Mouse (Mus musculus): Measurements from ENCODE around the gene Bnipl. TPM values are rescaled to one million over a fixed set of nuclear protein-coding genes. Genes with fewer than 3 reads are reported as not detected.

The Bnipl gene
- polyA plus RNA-seq, 1 experiment from 2014 or later: 0.23 TPM

Other genes starting within 250 kb of the Bnipl start
- 20.0 and 20.7 TPM in 2 replicates for gene Zfp687, start 235.7 kb downstream of the Bnipl start, polyA plus RNA-seq (2015; fragmentation: Nextera tagmentation; extraction: Ambion mirVana)
- gene Psmd4, start 208.6 kb downstream of the Bnipl start, polyA plus RNA-seq (2015; fragmentation: Nextera tagmentation; extraction: Ambion mirVana): 286 and 291 TPM in 2 replicates
- 20.3 and 21.7 TPM in 2 replicates for gene Pip5k1a, start 144.3 kb downstream of the Bnipl start, polyA plus RNA-seq (2015; fragmentation: Nextera tagmentation; extraction: Ambion mirVana)
- 230 and 233 TPM in 2 replicates for gene Vps72, start 140.2 kb downstream of the Bnipl start, polyA plus RNA-seq (2015; fragmentation: Nextera tagmentation; extraction: Ambion mirVana)
- 0.65 and 0.91 TPM in 2 replicates for gene Tmod4, start 126.7 kb downstream of the Bnipl start, polyA plus RNA-seq (2015; fragmentation: Nextera tagmentation; extraction: Ambion mirVana)
- gene Scnm1, start 117.2 kb downstream of the Bnipl start, polyA plus RNA-seq (2015; fragmentation: Nextera tagmentation; extraction: Ambion mirVana): 90.1 and 93.1 TPM in 2 replicates
- 41.9 and 46.6 TPM in 2 replicates for gene Lysmd1, start 117.1 kb downstream of the Bnipl start, polyA plus RNA-seq (2015; fragmentation: Nextera tagmentation; extraction: Ambion mirVana)
- gene Tnfaip8l2, start 108.8 kb downstream of the Bnipl start, polyA plus RNA-seq (2015; fragmentation: Nextera tagmentation; extraction: Ambion mirVana): 2.1 and 2.5 TPM in 2 replicates
- gene Sema6c, start 90.7 kb downstream of the Bnipl start, polyA plus RNA-seq (2015; fragmentation: Nextera tagmentation; extraction: Ambion mirVana): 21.4 and 22.6 TPM in 2 replicates
- 4.2 and 5.6 TPM in 2 replicates for gene Gabpb2, start 33.3 kb downstream of the Bnipl start, polyA plus RNA-seq (2015; fragmentation: Nextera tagmentation; extraction: Ambion mirVana)
- 72.9 and 79.3 TPM in 2 replicates for gene Cdc42se1, start 22.5 kb downstream of the Bnipl start, polyA plus RNA-seq (2015; fragmentation: Nextera tagmentation; extraction: Ambion mirVana)
- 263 and 264 TPM in 2 replicates for gene Mllt11, start 19.0 kb downstream of the Bnipl start, polyA plus RNA-seq (2015; fragmentation: Nextera tagmentation; extraction: Ambion mirVana)
- gene Gm128, start 9.6 kb downstream of the Bnipl start, polyA plus RNA-seq (2015; fragmentation: Nextera tagmentation; extraction: Ambion mirVana): 0.27 TPM in 1 of 2 replicates, not detected in the other
- 43.6 and 44.3 TPM in 2 replicates for gene Mindy1, start 30.2 kb upstream of the Bnipl start, polyA plus RNA-seq (2015; fragmentation: Nextera tagmentation; extraction: Ambion mirVana)
- gene Prune1, start 30.9 kb upstream of the Bnipl start, polyA plus RNA-seq (2015; fragmentation: Nextera tagmentation; extraction: Ambion mirVana): 45.8 and 55.6 TPM in 2 replicates
- gene Anxa9, start 56.0 kb upstream of the Bnipl start, polyA plus RNA-seq (2015; fragmentation: Nextera tagmentation; extraction: Ambion mirVana): 0.51 and 0.86 TPM in 2 replicates
- gene Cers2, start 63.6 kb upstream of the Bnipl start, polyA plus RNA-seq (2015; fragmentation: Nextera tagmentation; extraction: Ambion mirVana): 104 and 108 TPM in 2 replicates
- 52.6 and 53.9 TPM in 2 replicates for gene Setdb1, start 106.0 kb upstream of the Bnipl start, polyA plus RNA-seq (2015; fragmentation: Nextera tagmentation; extraction: Ambion mirVana)
- gene 4930558C23Rik, start 151.6 kb upstream of the Bnipl start, polyA plus RNA-seq (2015; fragmentation: Nextera tagmentation; extraction: Ambion mirVana): not detected in 2 replicates
- gene Arnt, start 183.2 kb upstream of the Bnipl start, polyA plus RNA-seq (2015; fragmentation: Nextera tagmentation; extraction: Ambion mirVana): 25.3 and 25.5 TPM in 2 replicates
- gene Ctsk, start 248.1 kb upstream of the Bnipl start, polyA plus RNA-seq (2015; fragmentation: Nextera tagmentation; extraction: Ambion mirVana): 3.2 and 8.4 TPM in 2 replicates

Data from forebrain, embryonic 16.5 days (tissue).